Mouse (Mus musculus) left cerebral cortex, postnatal 10 days (tissue): Measurements from ENCODE around the gene Epha4. TPM values are rescaled to one million over a fixed set of nuclear protein-coding genes. Genes with fewer than 3 reads are reported as not detected.
A peak's percentile ranks its signal among the peaks of the same experiment; 100 is the strongest.

Source experiments
- DNase-seq, 2 experiments: peaks; one replicate each; pipeline ENCODE4 v3.0.0; 2021 to 2022; ENCODE audit warnings: low spot score in 2 of 2, mixed read lengths in 1 of 2; ENCODE audit errors: extremely low spot score in 1 of 2
- intact Hi-C: fragments of 180-260 bp; cut with DNase I; formaldehyde crosslinking; loops from one replicate; pipeline ENCODE4 v1.15.1; 2025
- microRNA-seq: library from miRNA; unstranded; fragments of <30 nt; microRNA quantifications from one replicate; pipeline ENCODE4 v1.2.0, GENCODE M21; 2022
- total RNA-seq, 2 experiments: library from RNA; stranded (reverse); gene quantifications; 2 replicates each; pipeline ENCODE4 v1.2.3; 2021

The Epha4 gene
- total RNA-seq, 2 experiments from 2014 or later, result 215 to 239 TPM

- intact Hi-C loops, result no loop called here
Observed at GRCm38 (mm10) chr1:77377550-77377980, 137.3 kb downstream of the Epha4 start.

DNA sequence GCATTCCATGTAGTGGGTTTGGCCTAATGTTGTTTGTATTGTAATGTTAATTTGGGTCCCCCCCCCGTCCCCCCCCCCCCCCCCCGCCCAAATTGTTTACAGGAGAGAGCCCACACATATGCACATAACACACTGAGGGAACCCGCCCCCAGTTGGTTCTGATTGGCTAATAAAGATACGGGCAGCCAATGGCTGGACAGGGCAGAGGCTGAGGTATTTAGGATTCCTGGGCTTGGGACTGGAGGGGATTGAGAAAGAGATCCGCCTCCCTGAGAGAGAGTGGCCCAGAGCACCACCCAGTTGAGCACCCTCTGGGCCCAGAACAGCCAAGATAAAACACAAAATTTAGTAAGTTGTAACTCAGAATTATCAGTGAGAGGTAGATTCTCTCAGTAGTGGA lies 140.8 kb downstream of the Epha4 start:
- no peak for DNase-seq
- intact Hi-C loops, result no loop called here

More at GRCm38 (mm10) chr1:77377550-77377980, 137.3 kb downstream of the Epha4 start:
- peak in 1 of 2 experiments; percentile 23 for DNase-seq

- intact Hi-C loops, result no loop called here
Observed at GRCm38 (mm10) chr1:77370921-77371320, 144.0 kb downstream of the Epha4 start.

DNA sequence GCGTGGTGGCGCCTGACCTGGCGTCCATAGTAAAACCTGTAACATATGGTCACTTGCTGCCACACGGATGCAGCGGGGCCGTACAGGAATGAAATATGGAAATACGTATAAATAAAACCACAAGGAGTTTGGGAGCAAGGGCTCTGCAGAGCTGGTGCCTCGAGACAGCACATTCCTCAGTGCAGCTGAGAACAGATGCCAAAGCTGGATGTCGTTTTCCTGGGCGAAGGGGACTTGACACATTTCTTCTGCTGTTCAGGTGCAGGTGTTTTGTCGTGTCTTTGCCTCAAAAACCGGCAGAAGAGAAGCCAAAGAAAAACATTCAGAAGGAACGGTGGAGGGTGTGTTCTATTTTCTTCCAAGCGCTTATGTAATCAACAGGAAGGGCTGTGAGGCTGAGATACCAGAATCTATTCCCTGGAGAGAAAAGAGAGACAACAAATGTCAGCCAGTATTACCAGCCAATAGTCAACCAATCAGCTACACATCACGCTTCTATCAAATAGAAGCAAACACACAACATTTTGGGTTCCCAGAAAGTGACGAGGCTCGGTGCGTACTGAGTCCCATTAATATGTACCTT lies 145.5 kb downstream of the Epha4 start:
- no peak for DNase-seq
- intact Hi-C loops, result no loop called here

More at GRCm38 (mm10) chr1:77370921-77371320, 144.0 kb downstream of the Epha4 start:
- DNase-seq, result peak in 1 of 2 experiments; percentile 59

DNA sequence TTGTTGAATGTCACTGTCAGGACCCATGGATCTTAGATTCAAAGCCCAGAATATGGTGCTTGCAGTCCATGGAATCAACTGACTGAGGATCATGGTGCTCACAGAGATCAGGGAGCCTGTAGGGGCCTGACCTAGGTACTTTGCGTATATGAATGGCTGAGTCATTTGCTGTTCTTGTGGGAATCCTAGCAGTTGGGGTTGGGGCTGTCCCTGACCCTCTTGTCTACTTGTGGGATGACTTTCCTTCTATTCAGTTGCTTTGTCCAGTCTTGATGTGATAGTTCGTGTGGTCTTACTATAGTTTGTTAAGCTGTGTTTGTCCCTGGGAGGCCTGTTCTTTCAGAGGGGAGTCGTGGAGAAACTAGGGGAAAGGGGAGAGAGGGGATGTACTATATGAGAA lies 149.0 kb downstream of the Epha4 start:
- intact Hi-C loops, result no loop called here
- DNase-seq, result no peak

DNA sequence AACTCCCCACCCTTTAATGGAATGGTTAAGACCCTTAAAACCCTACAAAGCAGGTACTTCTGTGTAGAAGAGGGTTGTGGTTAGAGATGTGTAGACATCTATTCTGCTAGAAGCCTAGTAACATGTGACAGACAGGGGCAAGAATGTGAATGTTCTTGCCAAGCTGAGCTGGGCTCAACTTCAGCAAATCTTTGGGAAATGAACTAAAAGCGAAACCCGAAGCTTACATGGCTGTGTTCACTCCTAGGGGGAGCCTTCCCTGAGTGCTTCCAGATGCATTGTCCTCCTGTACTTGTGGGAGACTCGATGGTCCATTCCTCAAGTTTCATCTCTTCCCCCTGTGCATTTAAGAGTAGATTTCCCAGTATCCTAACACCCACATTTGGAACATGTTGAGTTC lies 150.3 kb downstream of the Epha4 start:
- intact Hi-C loops, result no loop called here

DNA sequence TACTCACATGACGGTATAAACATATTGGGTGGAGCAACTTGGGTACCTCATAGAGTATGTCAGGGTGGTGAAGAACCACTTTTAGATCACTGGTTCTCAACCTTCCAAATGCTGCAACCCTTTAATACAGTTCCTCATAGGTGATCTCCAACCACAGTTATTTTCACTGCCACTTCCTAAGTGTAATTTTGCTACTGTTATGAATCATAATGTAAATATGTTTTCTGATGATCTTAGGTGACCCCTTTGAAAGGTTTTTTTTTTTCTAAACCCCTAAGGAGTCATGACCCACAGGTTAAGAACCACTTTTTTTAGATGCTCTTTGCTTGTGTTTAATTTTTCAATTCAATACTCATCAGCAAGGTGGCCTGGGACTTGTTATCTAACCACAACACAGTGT lies 151.0 kb downstream of the Epha4 start:
- DNase-seq, result no peak

More for the DNA sequence above, 150.3 kb downstream of the Epha4 start:
- no peak for DNase-seq

DNA sequence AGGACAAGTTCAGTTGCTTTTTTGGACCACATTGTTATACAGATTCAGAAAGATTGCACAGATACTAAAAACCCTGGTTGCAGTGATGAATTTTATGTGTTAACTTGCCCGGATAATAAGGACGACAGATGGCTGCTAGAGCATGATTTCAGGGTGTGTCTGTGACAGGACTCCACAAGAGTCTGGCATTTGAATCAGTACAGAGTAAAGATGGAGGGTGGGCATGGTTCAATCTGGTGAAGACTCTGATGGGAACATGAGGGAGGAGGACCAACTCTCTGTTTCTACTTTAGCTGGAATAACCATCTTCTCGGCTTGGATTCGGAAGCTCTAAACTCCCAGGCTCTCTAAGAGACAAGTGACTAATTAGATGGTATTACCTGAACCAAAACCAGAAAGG lies 168.4 kb downstream of the Epha4 start:
- intact Hi-C loops, result no loop called here
- DNase-seq, result peak in 1 of 2 experiments; percentile 10

More for the DNA sequence above, 151.0 kb downstream of the Epha4 start:
- intact Hi-C loops, result no loop called here

- DNase-seq, result no peak
- intact Hi-C loops, result no loop called here
Observed at GRCm38 (mm10) chr1:77343792-77344191, 171.1 kb downstream of the Epha4 start.

DNA sequence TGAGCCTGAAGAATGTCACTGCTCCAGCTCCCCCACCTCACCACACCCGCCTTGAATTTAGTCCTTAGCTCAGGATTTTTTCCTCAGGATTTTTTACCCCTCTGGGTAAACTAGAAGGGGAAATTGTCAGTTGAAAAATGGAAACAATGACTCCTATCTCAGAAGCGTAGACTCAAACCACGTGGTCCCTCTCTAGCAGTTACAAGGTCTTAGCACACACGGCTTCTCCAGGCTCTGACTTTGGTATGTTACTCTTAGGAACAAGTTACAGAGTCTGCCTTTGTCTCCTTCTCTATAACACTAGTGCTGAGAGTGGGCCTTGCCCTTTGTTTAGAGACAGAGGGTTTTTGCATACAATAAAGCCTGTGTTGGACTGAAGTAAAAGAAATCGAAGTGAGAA lies 175.2 kb downstream of the Epha4 start:
- intact Hi-C loops, result no loop called here
- DNase-seq, result no peak

GRCm38 (mm10) chr1:77338346-77338745 lies 176.5 kb downstream of the Epha4 start:
- DNase-seq, result no peak
- intact Hi-C loops, result no loop called here

DNA sequence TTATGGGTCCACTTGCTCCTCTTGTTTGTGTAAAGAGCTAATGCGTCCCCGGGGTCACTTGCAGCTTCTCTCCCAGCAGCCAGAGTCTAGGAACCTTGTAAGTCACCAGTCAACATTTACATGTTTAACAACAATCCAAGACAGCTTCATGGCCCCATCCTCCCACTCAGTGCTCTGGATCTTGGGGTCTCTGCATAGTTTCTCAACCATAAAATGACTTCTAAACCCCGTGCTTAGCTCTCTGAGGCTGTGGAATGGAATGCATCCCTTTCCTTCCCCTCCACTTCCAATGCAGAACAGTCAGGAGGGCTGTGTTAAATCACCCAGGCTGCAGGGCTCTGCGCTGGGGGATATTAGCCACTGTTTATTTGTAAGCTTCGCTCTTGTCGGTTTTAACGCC lies 178.0 kb downstream of the Epha4 start:
- no peak for DNase-seq
- intact Hi-C loops, result no loop called here

- DNase-seq, result no peak
- intact Hi-C loops, result no loop called here
Observed at GRCm38 (mm10) chr1:77318597-77319127, 196.2 kb downstream of the Epha4 start.

Small RNAs within 50 kb of the gene (microRNA-seq; reads per million reads assigned to microRNA genes)
- not detected for gene Mir6352
